Mouse (Mus musculus) layer of hippocampus, adult 2 months (tissue): ENCODE measurements around the gene Gnaq. TPM values are rescaled to one million over a fixed set of nuclear protein-coding genes. Genes with fewer than 3 reads are reported as not detected.

Experiments
- DNase-seq, 2 experiments: peaks; one replicate each; pipeline ENCODE4 v3.0.0; 2022; ENCODE audit warnings: low spot score in 2 of 2
- H3K27ac ChIP-seq: fragments of 200-600 bp; 2 replicates; pipeline ENCODE4 v1.8.1; 2022
- H3K4me3 ChIP-seq: fragments of 200-600 bp; 2 replicates; pipeline ENCODE4 v1.8.1; 2022; ENCODE audit warnings: mild to moderate bottlenecking
- CTCF ChIP-seq: fragments of 200-600 bp; conservative IDR thresholded peaks from 2 replicates; pipeline ENCODE4 v1.8.1; 2022; ENCODE audit warnings: antibody characterized with exemption, mild to moderate bottlenecking, moderate library complexity
- total RNA-seq, 2 experiments: library from RNA; stranded (reverse); gene quantifications; 2 replicates each; pipeline ENCODE4 v1.2.3; 2021

The Gnaq gene
- total RNA-seq, 2 experiments from 2014 or later = 204 to 207 TPM

GRCm38 (mm10) chr19:16367218-16367617 is 234.6 kb downstream of the Gnaq start:
- peak in 1 of 2 experiments; percentile 39 for DNase-seq
- TF ChIP-seq CTCF = no peak
- H3K27ac ChIP-seq = peak overlapping the region; percentile 85
- no peak overlapping the region for H3K4me3 ChIP-seq

GRCm38 (mm10) chr19:16371680-16372079 is 239.0 kb downstream of the Gnaq start:
- TF ChIP-seq CTCF = 0 out of 2 replicates have a peak, but pooled peaks have one; percentile 21
- Histone ChIP-seq H3K27ac (0 out of 2 replicates have a peak overlapping the region, but pooled peaks have one; percentile 32), H3K4me3 (no peak overlapping the region)
- DNase-seq = no peak

GRCm38 (mm10) chr19:16372752-16373486 is 240.3 kb downstream of the Gnaq start:
- no peak for TF ChIP-seq CTCF
- H3K4me3 ChIP-seq = no peak overlapping the region
- no peak for DNase-seq
- peak overlapping the region; percentile 65; the same call in 1 of the 2 replicates for H3K27ac ChIP-seq

- no peak overlapping the region for H3K27ac ChIP-seq
- TF ChIP-seq CTCF = no peak
- no peak overlapping the region for H3K4me3 ChIP-seq
- DNase-seq = no peak
These were observed 243.2 kb downstream of the Gnaq start for GRCm38 (mm10) chr19:16375881-16376280.

GRCm38 (mm10) chr19:16378565-16378964 is 245.9 kb downstream of the Gnaq start:
- Histone ChIP-seq H3K4me3 (no peak overlapping the region), H3K27ac (no peak overlapping the region)
- DNase-seq = no peak
- TF ChIP-seq CTCF = no peak

- H3K4me3 ChIP-seq = no peak overlapping the region
- TF ChIP-seq CTCF = no peak
- DNase-seq = no peak
- H3K27ac ChIP-seq = no peak overlapping the region
These were observed 247.1 kb downstream of the Gnaq start for GRCm38 (mm10) chr19:16379687-16380086.

- no peak overlapping the region for H3K27ac ChIP-seq
- no peak for DNase-seq
- no peak overlapping the region for H3K4me3 ChIP-seq
- no peak for TF ChIP-seq CTCF
These were observed 249.8 kb downstream of the Gnaq start for GRCm38 (mm10) chr19:16382392-16382791.

- no peak overlapping the region for H3K27ac ChIP-seq
- DNase-seq = no peak
- H3K4me3 ChIP-seq = no peak overlapping the region
- no peak for TF ChIP-seq CTCF
These were observed 250.5 kb downstream of the Gnaq start for GRCm38 (mm10) chr19:16383127-16383526.

GRCm38 (mm10) chr19:16384094-16384493 is 251.5 kb downstream of the Gnaq start:
- Histone ChIP-seq H3K27ac (no peak overlapping the region), H3K4me3 (no peak overlapping the region)
- DNase-seq = no peak
- no peak for TF ChIP-seq CTCF

GRCm38 (mm10) chr19:16384957-16385356 is 252.3 kb downstream of the Gnaq start:
- no peak for TF ChIP-seq CTCF
- DNase-seq = no peak
- no peak overlapping the region for H3K27ac ChIP-seq

GRCm38 (mm10) chr19:16386514-16386913 is 253.9 kb downstream of the Gnaq start:
- no peak for TF ChIP-seq CTCF
- DNase-seq = peak in 1 of 2 experiments; percentile 53
- H3K27ac ChIP-seq = peak overlapping the region; percentile 56
- no peak overlapping the region for H3K4me3 ChIP-seq

More at GRCm38 (mm10) chr19:16384957-16385356, 252.3 kb downstream of the Gnaq start:
- H3K4me3 ChIP-seq = no peak overlapping the region

GRCm38 (mm10) chr19:16390192-16390795 is 257.7 kb downstream of the Gnaq start:
- no peak overlapping the region for H3K4me3 ChIP-seq
- H3K27ac ChIP-seq = no peak overlapping the region
- DNase-seq = no peak
- TF ChIP-seq CTCF = no peak

- Histone ChIP-seq H3K27ac (no peak overlapping the region), H3K4me3 (no peak overlapping the region)
- DNase-seq = no peak
- no peak for TF ChIP-seq CTCF
These were observed 261.8 kb downstream of the Gnaq start for GRCm38 (mm10) chr19:16394381-16394780.

- DNase-seq = no peak
- Histone ChIP-seq H3K27ac (no peak overlapping the region), H3K4me3 (no peak overlapping the region)
- no peak for TF ChIP-seq CTCF
These were observed 270.5 kb downstream of the Gnaq start for GRCm38 (mm10) chr19:16403101-16403500.
